Mouse (Mus musculus): ENCODE data around the gene Lrrc28.

Lrrc28 gene

DNA sequence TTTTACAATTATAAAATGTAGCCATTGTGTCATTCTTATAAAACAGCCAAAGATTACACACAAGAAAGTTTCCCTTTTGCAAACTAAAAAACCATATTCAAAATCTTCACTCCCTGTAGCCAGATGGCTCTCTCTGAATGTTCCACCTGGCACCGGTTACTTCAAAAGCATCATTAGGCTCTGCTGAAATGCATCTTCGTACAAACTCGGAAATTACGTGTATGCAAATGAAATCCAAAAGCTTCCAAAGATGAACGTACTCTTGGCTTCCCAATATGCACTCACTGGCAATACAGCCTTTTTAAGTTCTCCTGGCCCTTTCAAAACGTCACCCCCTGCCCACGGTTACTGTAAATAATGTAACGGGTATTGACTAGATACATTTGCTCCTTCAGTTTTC lies 777 bp downstream of the Lrrc28 start:
- peak; percentile 8 for DNase-seq

DNA sequence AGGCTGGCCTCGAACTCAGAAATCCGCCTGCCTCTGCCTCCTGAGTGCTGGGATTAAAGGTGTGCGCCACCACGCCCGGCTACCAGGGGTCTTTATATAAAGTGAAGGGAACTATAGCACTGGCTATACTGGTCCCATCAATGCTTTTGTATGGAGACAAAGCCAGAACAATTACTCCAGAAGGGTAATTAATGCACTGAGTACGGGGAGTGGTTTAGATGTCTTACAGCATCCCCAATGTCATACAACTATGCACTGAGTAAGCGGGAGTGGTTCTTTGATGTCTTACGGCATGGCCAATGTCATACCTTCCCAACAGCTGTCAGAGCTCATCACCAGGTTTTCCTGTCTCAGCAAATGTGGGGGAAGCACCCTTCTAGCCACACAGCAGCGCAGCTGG lies 2.1 kb downstream of the Lrrc28 start:
- no peak for DNase-seq

DNA sequence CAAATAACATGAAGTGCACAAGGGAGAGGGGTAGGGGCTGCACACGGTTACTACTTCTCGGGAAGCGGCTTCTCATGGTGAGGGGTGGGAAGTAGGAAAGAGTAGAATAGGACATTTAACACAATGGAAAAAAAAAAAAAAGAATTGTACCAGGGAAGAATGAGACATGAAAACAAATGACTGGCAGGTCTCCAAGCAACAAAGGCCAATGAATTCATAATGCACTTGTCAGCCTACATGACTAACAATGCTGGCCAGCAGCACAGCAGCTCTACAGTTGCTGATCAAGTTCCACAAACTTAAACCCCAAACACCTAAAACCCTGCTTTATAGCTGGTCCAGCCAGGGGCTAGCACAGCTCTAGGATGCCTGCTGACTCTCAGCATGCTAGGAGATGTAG lies 6.1 kb downstream of the Lrrc28 start:
- peak; percentile 19 for DNase-seq

GRCm38 (mm10) chr7:67636161-67636560 lies 8.9 kb downstream of the Lrrc28 start:
- no peak for DNase-seq

DNA sequence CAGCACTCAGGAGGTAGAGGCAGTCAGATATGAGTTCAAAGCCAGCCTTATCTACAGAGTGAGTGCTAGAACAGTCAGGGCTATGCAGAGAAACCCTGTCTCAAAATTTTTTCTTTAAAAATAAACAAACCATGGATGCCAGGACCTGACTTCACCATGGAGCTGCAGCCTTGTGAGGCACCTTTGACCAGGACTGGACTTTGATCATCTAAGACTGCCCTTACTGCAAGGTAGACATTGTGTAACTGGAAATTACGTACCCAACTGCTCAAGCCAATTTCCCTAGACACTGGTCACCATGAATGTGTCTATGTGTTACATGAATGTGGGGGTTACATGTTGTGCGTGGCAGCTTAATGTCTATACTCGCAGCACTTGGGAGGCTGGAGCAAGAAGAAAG lies 10.9 kb downstream of the Lrrc28 start:
- no peak for DNase-seq

GRCm38 (mm10) chr7:67632380-67632779 lies 12.7 kb downstream of the Lrrc28 start:
- DNase-seq = no peak

GRCm38 (mm10) chr7:67630817-67631216 lies 14.3 kb downstream of the Lrrc28 start:
- DNase-seq = peak; percentile 74

DNA sequence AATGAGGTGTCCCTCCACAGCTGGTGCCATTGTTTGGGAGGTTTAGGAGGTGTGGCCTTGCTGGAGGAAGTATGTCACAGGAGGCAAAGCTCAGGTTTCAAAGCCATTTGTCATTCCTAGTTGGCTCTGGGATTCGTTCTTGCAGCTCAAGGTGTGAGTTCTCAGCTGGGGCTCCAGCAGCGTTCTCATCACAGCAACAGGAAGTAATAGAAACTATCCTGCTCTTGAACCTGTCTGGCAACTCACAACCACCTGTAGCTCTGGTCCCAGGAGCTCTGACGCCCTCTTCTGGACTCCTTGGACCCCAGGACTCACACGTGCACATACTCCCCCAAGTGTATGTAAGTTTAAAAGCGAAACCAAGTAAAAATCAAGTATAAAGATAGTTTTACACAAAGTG lies 15.4 kb downstream of the Lrrc28 start:
- DNase-seq = no peak

GRCm38 (mm10) chr7:67626671-67627070 lies 18.4 kb downstream of the Lrrc28 start:
- no peak for DNase-seq

DNA sequence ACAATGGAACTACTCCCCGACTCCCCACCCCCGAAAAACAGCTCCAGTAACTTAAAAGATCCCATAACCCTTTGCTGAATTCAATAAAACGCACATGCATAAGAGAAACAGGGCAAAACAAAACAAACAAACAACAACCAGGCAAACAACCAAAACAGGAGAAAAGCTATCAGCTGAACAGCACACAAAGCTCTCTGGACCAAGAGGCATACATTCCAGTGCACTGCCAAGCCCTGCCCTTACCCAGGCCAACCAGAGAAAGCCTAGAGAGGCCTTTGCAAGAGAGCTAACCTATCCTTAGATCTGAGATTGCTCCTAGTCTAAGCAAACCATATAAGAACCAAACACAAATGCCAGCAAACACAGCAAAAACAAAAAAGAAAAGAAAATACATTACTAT lies 22.9 kb downstream of the Lrrc28 start:
- no peak for DNase-seq

DNA sequence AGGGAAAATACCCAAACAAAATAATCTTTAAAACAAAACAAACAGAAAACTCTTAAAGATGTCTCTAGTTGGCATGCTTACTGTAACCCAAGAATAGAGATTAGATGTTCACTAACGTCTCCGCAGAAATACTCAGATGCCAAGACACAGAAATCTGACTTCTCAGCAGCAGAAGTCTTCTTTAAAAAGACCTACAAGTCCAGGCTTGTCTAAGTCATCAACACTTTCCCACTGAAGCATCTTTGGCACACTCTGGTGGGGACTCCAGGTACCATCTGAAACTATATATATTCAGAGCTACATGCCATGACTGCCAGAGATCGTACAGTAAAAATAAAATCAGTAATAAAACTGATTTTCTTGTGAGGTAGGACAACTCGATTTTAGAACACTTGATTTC lies 25.2 kb downstream of the Lrrc28 start:
- peak; percentile 25 for DNase-seq

GRCm38 (mm10) chr7:67618316-67618715 lies 26.8 kb downstream of the Lrrc28 start:
- no peak for DNase-seq

DNA sequence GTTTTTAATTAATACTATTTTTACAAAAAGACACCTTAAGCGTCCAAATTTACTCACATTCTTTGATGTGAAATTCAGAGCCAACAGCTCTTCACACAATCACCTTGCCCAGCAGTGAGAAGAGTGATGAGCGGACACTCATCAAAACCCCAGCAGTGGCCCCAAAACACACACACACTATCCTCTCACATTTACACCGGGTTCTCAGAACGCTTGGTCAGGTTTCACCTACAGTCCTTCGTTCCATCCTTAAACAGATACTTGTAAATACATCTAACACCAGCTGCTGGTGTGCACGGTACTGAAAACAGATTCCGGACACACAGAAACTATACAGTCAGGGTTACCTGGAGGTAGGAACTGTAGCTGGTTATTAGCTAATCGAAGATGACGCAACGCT lies 27.4 kb downstream of the Lrrc28 start:
- DNase-seq = no peak

GRCm38 (mm10) chr7:67616890-67617289 lies 28.2 kb downstream of the Lrrc28 start:
- no peak for DNase-seq

DNA sequence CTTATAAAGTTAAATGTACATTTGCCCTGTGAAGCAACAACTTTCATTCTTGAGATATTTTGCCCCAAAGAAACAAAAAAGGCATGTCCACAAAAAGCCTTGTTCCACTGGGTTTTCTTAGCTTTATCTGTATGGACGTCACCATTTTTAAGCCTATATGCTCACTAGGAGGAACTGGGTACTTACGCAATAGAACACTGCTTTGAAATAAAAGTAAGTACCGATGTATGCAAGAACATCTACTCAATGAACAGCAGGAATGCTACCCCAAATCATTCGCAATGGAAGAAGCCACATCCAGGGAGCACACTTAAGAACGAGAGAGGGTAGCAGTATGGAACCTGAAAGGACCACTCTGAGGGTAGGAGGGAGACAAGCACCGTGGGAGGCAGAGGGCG lies 30.6 kb downstream of the Lrrc28 start:
- DNase-seq = no peak

GRCm38 (mm10) chr7:67613795-67614463 lies 31.1 kb downstream of the Lrrc28 start:
- no peak for DNase-seq

DNA sequence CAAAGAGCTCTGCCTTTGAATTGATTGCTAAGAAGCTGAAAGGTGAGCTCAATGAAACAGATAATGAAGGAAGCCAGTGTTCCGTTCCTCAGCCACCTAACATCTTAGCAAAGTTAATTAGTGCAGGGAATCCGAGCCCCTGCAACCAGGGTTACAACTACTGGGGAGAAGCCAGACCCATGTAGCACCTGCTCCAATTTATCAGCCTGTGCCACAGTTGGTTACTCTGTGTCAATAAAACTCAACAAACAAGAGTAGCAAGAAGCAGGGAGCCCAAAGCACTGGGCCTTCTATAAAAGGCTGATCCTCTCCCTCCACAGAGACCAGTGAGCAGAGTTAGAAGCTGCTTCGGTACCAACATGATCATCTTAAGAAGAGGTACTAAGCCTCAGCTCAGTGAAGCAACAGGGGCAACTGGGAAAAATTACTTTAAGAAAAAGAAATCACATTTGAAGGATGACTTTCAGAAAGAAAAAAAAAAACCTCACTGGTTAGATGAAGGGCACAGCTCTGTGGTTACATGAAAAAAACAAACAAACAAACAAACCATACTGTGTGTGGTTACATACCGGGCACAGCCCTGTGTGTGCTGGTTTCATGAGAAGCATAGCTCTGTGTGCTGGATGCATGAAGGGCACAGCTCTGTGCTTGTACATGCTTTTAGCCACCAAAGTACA lies 36.6 kb downstream of the Lrrc28 start:
- DNase-seq = no peak

- no peak for DNase-seq
These were observed 37.3 kb downstream of the Lrrc28 start for GRCm38 (mm10) chr7:67607669-67608347.

DNA sequence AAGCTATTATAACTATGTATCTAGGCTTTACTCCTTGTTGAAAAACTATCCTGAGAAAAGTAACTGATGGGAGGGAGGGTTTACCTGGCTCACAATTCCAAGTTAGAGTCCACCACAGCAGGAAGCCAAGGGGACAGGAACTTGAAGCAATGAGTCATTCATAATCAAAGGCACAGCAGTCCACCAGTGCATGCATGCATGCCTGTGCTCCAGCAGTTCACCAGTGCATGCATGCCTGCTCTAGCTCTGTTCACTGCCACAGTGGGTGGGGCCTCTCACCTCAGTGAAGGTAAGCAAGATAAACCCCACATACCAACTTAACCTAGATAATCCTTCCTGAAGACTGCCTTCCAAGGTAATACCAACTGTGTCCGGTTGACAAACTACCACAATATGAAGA lies 38.8 kb downstream of the Lrrc28 start:
- no peak for DNase-seq

- no peak for DNase-seq
These were observed 40.0 kb downstream of the Lrrc28 start for GRCm38 (mm10) chr7:67605114-67605513.

DNA sequence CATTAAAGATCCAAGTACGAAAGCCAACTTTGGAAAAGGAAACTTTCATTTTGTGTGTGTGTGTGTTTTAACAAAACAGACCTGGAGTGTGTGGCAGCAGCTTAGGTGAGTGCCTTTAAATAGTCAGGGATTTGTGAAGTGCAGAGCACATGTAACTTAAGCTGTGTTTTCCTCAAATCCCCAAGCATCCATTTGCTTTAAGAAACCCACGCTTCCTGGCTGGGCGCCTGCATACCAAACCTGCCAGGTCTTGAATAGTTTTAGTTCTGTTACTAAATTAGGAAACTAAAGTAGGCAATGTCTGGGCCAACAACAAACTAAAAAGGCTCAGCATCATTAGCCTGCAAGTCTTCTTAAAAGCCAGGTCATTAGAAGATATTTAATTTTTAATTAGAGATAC lies 47.0 kb downstream of the Lrrc28 start:
- DNase-seq = peak; percentile 73

DNA sequence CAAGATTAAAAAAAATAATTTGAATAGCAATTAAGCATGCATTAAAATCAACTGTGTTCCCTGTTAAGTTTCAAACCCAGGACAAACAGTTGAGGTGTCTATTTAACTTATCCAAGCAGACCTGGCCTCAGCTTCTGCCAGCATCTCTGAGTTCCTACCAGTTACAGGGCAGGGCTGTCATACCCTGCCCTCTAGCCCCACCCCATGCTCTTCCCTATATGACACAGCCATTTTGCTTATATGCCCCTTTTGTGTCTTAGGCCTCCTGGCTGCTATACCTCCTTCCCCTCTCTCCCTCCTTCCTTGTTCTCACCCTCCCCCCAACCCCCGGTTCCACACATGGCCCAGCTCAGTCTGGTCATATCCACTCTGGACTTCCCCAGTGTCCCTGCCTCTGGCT lies 48.1 kb downstream of the Lrrc28 start:
- no peak for DNase-seq

DNA sequence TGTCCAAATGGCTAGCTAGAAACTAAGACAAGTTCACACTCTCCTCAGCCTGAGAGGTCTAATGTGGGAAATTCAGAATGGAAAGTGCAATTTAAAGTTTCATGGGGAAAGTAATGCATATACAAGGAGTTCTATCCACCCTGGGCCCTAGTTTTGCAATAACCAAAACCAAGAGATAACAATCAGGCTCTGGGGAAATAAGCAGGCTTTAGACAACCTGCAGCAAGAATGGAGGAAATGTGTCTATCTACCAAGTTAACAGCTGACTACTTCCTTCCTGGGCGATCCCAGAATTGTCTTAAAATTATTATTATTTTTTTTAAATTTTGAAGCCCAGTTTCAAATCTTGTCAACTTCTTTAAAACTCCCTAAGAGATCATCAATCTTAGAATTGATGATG lies 48.7 kb downstream of the Lrrc28 start:
- no peak for DNase-seq

- DNase-seq = no peak
These were observed 51.2 kb downstream of the Lrrc28 start for GRCm38 (mm10) chr7:67593902-67594301.

Measured in right cerebral cortex, adult 18-20 months (tissue).